Mouse (Mus musculus) testis, adult 2 months (tissue): ENCODE data around the gene Dnali1.

Experiments used
- CTCF ChIP-seq: fragments of 200-500 bp; IDR thresholded peaks from 2 replicates; pipeline ENCODE4 v1.5.1; 2012; ENCODE audit warnings: low read depth, mild to moderate bottlenecking, inconsistent platforms, low read length, moderate library complexity; ENCODE audit not compliant: control insufficient read depth, insufficient read depth, insufficient replicate concordance
- POLR2A ChIP-seq: fragments of 200-500 bp; IDR thresholded peaks from 2 replicates; pipeline ENCODE4 v1.6.1; 2012; ENCODE audit warnings: low read depth, mild to moderate bottlenecking, inconsistent platforms, low read length, moderate library complexity; ENCODE audit not compliant: control insufficient read depth

DNA sequence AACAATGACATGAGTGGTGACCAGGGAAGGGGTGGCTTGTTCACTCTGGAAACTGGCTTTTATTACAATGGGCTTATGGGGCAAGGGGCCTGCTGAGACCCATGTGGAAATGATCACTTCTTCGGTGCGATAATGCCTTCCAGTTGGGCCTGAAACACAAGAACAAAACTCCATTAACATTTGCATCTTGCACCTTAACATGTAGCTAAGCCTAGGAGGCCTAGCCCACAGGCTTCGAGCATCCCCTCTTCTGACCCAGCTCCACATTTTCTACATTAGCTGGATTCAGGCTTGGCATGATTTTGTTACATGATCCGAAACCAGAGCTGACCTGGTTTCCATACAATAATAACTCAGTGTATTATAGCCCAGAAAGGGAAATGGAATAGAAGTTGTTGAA lies 9.0 kb downstream of the Dnali1 start:
- no peak for TF ChIP-seq CTCF
- TF ChIP-seq POLR2A: no peak
